Mouse (Mus musculus) thymus, adult 2 months (tissue): ENCODE measurements around the gene Vmn1r185. TPM values are rescaled to one million over a fixed set of nuclear protein-coding genes. Genes with fewer than 3 reads are reported as not detected.
"Not testable (repeated sequence)": the region's sequence is repeated elsewhere in the genome, so short reads cannot be mapped to it uniquely, and the experiment has no call there.

Experiments used
- DNase-seq: peaks from one replicate; pipeline ENCODE4 v3.0.0; 2021
- H3K27ac ChIP-seq: fragments of 200-500 bp; 2 replicates; pipeline ENCODE4 v1.5.1; 2012; ENCODE audit warnings: low read length, control low read depth; ENCODE audit not compliant: control insufficient read depth, insufficient read depth
- H3K27me3 ChIP-seq: fragments of 200-500 bp; 2 replicates; pipeline ENCODE4 v1.6.1; 2012; ENCODE audit warnings: mild to moderate bottlenecking, low read length, moderate library complexity, mixed read lengths; ENCODE audit not compliant: control insufficient read depth, insufficient read depth
- H3K36me3 ChIP-seq: fragments of 200-500 bp; 2 replicates; pipeline ENCODE4 v1.6.1; 2012; ENCODE audit warnings: mild to moderate bottlenecking, low read length, moderate library complexity; ENCODE audit not compliant: control insufficient read depth, insufficient read depth
- H3K4me1 ChIP-seq: fragments of 200-500 bp; replicated peaks from 2 replicates; pipeline ENCODE4 v1.6.1; 2012; ENCODE audit warnings: low read length; ENCODE audit not compliant: control insufficient read depth, insufficient read depth
- H3K4me3 ChIP-seq: fragments of 200-500 bp; 2 replicates; pipeline ENCODE4 v1.5.1; 2012; ENCODE audit warnings: mild to moderate bottlenecking, low read length, control low read depth, moderate library complexity; ENCODE audit not compliant: control insufficient read depth, insufficient read depth
- CTCF ChIP-seq: fragments of 200-500 bp; IDR thresholded peaks from 2 replicates; pipeline ENCODE4 v1.5.1; 2012; ENCODE audit warnings: mild to moderate bottlenecking, control low read depth, low read length, moderate library complexity, borderline replicate concordance; ENCODE audit not compliant: control insufficient read depth, poor library complexity, insufficient read depth; ENCODE audit errors: extremely low read depth
- POLR2A ChIP-seq: fragments of 200-500 bp; IDR thresholded peaks from 2 replicates; pipeline ENCODE4 v1.6.1; 2012; ENCODE audit warnings: mild to moderate bottlenecking, low read length, control low read depth, moderate library complexity; ENCODE audit not compliant: control insufficient read depth, poor library complexity, insufficient read depth; ENCODE audit errors: extremely low read depth
- WGBS: fragments of 180-500 bp; shearing (Covaris S2); methylation state at CpG from one replicate; pipeline ENCODE4 v1.1.7; 2018; 5-methylcytosine and 5-hydroxymethylcytosine counted together
- polyA plus RNA-seq: library from polyadenylated mRNA; depleted of rRNA; stranded (reverse); fragments of >200 nt; gene quantifications from 2 replicates; pipeline ENCODE4 v1.2.3, GENCODE M21; 2012; rRNA removed

Vmn1r185 gene
- polyA plus RNA-seq: not detected in 2 replicates

DNA sequence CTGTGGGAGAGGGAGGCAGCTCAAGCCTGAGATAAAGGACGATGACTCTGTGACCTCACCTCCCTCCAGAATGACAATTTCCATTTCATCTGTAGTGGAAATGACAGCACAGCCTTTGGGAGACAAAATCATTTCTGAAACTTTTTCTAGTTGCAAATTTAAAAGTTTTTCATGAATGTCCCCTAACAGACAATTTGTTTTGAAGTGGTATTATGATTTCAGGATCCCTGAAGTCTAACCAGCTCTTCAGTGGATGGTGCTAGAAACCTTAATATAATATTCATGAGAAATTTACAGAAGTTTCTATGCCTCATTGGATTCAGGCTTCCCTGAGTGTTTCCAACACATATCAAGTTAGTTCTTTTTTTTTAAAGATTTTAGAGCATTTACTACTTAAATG lies at the start of gene Vmn1r185:
Vmn1r185 (minus strand) TSS at position 101 of the 400 bp plus-strand sequence.
- not testable (repeated sequence) for H3K27ac ChIP-seq, H3K27me3 ChIP-seq, H3K36me3 ChIP-seq, H3K4me3 ChIP-seq, DNase-seq, H3K4me1 ChIP-seq
- WGBS: 87% methylated on average over 1 of the region's 1 CpGs

DNA sequence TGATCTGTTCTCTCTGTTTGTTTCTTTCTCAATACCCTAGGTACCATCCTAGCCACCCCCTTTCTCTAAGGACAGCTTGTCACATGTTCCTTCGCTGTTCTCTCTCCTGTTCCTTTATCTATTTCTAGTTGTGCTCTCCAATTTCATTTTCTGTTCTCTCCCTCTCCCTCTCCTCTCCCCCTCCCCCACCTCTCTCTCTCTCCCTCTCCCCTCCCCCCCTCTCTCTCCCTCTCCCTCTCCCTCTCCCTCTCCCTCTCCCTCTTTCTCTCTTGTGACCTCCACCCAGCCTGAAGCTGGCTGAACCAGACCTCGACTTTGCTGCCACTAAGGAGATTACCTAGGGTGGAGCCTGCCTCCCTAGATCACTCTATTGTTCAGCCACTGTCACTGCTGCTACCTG lies 49.2 kb upstream of the Vmn1r185 start:
- H3K27ac ChIP-seq, H3K4me3 ChIP-seq, H3K36me3 ChIP-seq, DNase-seq, H3K27me3 ChIP-seq, H3K4me1 ChIP-seq: not testable (repeated sequence)
- WGBS: 50% methylated on average over 2 of the region's 2 CpGs

DNA sequence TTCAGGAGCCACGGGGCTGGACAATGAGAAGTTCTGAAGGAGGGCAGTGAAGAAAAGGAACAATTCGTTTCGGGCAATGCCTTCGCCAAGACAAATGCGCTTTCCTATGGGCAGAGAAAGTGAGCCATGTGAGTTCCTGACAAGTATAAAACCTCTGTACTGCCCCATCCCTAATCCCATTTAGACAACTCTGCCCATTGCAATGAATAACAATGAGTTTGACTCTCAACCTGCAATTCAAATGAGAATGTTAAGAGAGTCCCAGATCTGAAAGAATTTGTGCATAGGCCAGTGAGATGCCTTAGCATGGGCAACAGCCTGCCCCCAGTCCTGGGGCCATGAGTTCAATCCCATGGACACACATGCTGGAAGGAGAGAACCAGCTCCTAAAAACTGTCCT lies 47.7 kb upstream of the Vmn1r185 start:
- no peaks in the 10 kb centered on the region for H3K36me3 ChIP-seq
- H3K4me3 ChIP-seq: no peak overlapping the region
- no peaks in the 10 kb centered on the region for H3K4me1 ChIP-seq
- no peak overlapping the region for H3K27ac ChIP-seq
- no peak for TF ChIP-seq POLR2A
- no peak for TF ChIP-seq CTCF
- no peaks in the 10 kb centered on the region for H3K27me3 ChIP-seq
- WGBS: 94% methylated on average over 5 of the region's 5 CpGs
- DNase-seq: no peak

DNA sequence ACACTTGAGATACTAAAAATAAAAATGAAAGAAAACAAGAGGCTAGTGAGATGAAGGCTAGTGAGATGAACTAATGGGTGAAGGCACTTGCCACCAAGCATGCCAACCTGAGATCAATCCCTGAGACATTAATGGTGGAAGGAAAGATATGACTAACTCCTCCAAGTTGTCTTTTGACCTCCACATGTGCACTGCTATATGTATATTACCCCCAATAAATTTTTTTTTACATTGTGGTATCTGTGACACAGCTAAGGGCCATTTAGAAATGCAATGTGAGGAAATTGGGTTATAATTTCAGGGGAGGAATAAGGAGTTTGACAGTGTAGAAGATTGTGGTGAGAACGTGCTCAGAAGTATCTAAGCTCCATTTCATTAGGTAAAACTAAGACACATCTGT lies 28.5 kb downstream of the Vmn1r185 start:
- Histone ChIP-seq H3K4me3 (no peak overlapping the region), H3K27me3 (no peaks in the 10 kb centered on the region), H3K27ac (no peak overlapping the region), H3K36me3 (no peaks in the 10 kb centered on the region), H3K4me1 (no peaks in the 10 kb centered on the region)
- TF ChIP-seq CTCF (no peak), POLR2A (no peak)
- WGBS: 77% methylated on average over 1 of the region's 1 CpGs
- no peak for DNase-seq

DNA sequence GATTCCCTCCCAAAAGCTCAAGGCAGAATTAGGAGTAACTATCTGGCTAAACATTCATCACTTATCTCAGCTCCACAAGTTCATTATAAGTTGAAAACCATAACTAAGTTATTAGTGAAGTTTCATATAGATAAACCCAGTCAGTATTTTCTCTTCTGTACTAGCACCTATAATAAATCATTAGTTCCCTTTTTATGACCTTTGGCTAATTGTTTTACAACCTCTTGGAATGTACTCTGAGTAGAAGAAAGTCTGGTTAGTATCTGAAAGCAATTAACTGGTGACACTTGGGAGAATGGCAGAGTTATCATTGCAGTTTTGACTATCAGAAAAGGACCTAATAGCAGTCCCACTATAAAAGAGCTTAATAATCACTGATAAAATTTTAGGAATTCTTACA lies 29.2 kb downstream of the Vmn1r185 start:
- TF ChIP-seq CTCF (no peak), POLR2A (no peak)
- Histone ChIP-seq H3K4me1 (no peaks in the 10 kb centered on the region), H3K4me3 (no peak overlapping the region), H3K27me3 (no peaks in the 10 kb centered on the region), H3K36me3 (no peaks in the 10 kb centered on the region), H3K27ac (no peak overlapping the region)
- DNase-seq: no peak

Other genes with a start within 250 kb of the Vmn1r185 start
- not detected in 2 replicates for gene Nlrp9c, start 214.8 kb downstream of the Vmn1r185 start, polyA plus RNA-seq
- not detected in 2 replicates for gene Nlrp4a, start 183.4 kb downstream of the Vmn1r185 start, polyA plus RNA-seq
- not detected in 2 replicates for gene Nlrp9a, start 83.4 kb downstream of the Vmn1r185 start, polyA plus RNA-seq
- gene Cyp2b23, start 68.0 kb upstream of the Vmn1r185 start, polyA plus RNA-seq: 0.07 TPM in 1 of 2 replicates, not detected in the other
- gene Cyp2b19, start 138.7 kb upstream of the Vmn1r185 start, polyA plus RNA-seq: 2.0 and 3.2 TPM in 2 replicates
- 1.6 and 2.2 TPM in 2 replicates for gene Cyp2g1, start 190.4 kb upstream of the Vmn1r185 start, polyA plus RNA-seq
- gene Cyp2a5, start 216.8 kb upstream of the Vmn1r185 start, polyA plus RNA-seq: 11.7 and 19.9 TPM in 2 replicates